Mouse (Mus musculus) Patski (cell line): ENCODE results near the gene Nlrp1b. TPM values are rescaled to one million over a fixed set of nuclear protein-coding genes. Genes with fewer than 3 reads are reported as not detected.

Experiments
- ATAC-seq: fragments of 100-300 bp; one replicate; pipeline ENCODE4 v1.8.0; 2021
- CTCF ChIA-PET: fragments of 350-600 bp; sonication (Branson Sonifier 250); formaldehyde crosslinking; loops from one replicate; lab custom pipeline; 2022; ENCODE audit warnings: inconsistent platforms; lab: Charles Lee
- POLR2A ChIA-PET: fragments of 350-600 bp; sonication (Branson Sonifier 250); formaldehyde crosslinking; loops from one replicate; lab custom pipeline; 2022; ENCODE audit warnings: antibody characterized with exemption, inconsistent platforms; lab: Charles Lee
- DNase-seq: peaks from one replicate; pipeline ENCODE4 v3.0.0-alpha.2; 2011; ENCODE audit warnings: low read depth, low spot score
- H3K27me3 ChIP-seq: fragments of 371-371 bp; one replicate; pipeline ENCODE4 v1.5.1; 2021
- CTCF ChIP-seq: fragments of 100-300 bp; IDR thresholded peaks from one replicate; pipeline ENCODE4 v1.5.1; 2021
- in situ Hi-C: fragments of 300-500 bp; cut with MboI; formaldehyde crosslinking; loops from 3 replicates; pipeline ENCODE4 v1.11.1; 2018; ENCODE audit warnings: low pct_unique_long_range_greater_than_20kb, mixed read lengths
- polyA plus RNA-seq: library from polyadenylated mRNA; unstranded; gene quantifications from one replicate; pipeline ENCODE4 v1.2.3, GENCODE M21; 2021

The Nlrp1b gene
- polyA plus RNA-seq, 1 experiment from 2014 or later, result not detected

- ChIA-PET POLR2A (no interaction called here), CTCF (no interaction called here)
- no peak for TF ChIP-seq CTCF
- in situ Hi-C loops, result loop anchor here (10.0 kb wide), 1 partner anchor 83 kb away; no protein-coding TSS in a partner anchor
- DNase-seq (no peak), ATAC-seq (no peak)
- no peaks in the 10 kb centered on the region for H3K27me3 ChIP-seq
These were observed 88.5 kb downstream of the Nlrp1b start for GRCm38 (mm10) chr11:71142031-71142430.

DNA sequence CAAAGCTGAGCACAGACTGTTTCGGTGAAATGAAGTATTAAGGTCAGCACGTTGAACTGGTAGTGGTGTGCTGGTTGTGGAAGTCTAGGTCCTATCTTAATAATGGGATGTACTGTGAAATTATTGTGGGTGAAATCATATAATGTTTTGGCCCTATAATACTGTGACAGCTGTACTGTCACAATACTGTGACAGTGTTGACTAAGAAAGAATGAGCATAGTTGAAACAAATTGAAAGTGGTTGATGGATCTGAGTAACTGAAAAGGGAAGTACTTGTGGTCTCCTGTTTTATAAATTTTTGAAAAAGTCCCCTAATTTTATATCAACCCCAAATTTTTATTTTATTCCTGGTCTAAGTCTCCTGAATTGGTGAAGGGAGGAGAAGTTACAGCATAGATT lies 123.4 kb downstream of the Nlrp1b start:
- CTCF ChIA-PET, result no interaction called here
- ATAC-seq (no peak), DNase-seq (no peak)
- H3K27me3 ChIP-seq, result peaks cover 8% of the 10 kb centered on the region
- in situ Hi-C loops, result no loop called here
- TF ChIP-seq CTCF, result no peak
- POLR2A ChIA-PET, result no interaction called here

GRCm38 (mm10) chr11:71106261-71107021 lies 124.1 kb downstream of the Nlrp1b start:
- H3K27me3 ChIP-seq, result peaks cover 8% of the 10 kb centered on the region
- in situ Hi-C loops, result no loop called here
- TF ChIP-seq CTCF, result no peak
- ChIA-PET CTCF (no interaction called here), POLR2A (no interaction called here)
- DNase-seq (no peak), ATAC-seq (no peak)

- ATAC-seq (no peak), DNase-seq (no peak)
- no peak for TF ChIP-seq CTCF
- in situ Hi-C loops, result no loop called here
- ChIA-PET CTCF (no interaction called here), POLR2A (no interaction called here)
- peaks cover 4% of the 10 kb centered on the region for H3K27me3 ChIP-seq
These were observed 126.6 kb downstream of the Nlrp1b start for GRCm38 (mm10) chr11:71103931-71104330.

Other genes starting within 250 kb of the Nlrp1b start
- 248 TPM for gene C1qbp, start 247.7 kb downstream of the Nlrp1b start, polyA plus RNA-seq
- gene Dhx33, start 226.3 kb downstream of the Nlrp1b start, polyA plus RNA-seq, result 20.9 TPM
- gene Mis12, start 211.1 kb downstream of the Nlrp1b start, polyA plus RNA-seq, result 30.3 TPM
- 35.1 TPM for gene Derl2, start 210.9 kb downstream of the Nlrp1b start, polyA plus RNA-seq
- gene 6330403K07Rik, start 197.2 kb downstream of the Nlrp1b start, polyA plus RNA-seq, result 0.41 TPM
- gene Nlrp1a, start 86.0 kb downstream of the Nlrp1b start, polyA plus RNA-seq, result not detected